Mouse (Mus musculus) lung, adult 2 months (tissue): ENCODE data around the gene Dnah14. TPM values are rescaled to one million over a fixed set of nuclear protein-coding genes. Genes with fewer than 3 reads are reported as not detected.

Source experiments
- DNase-seq: peaks from one replicate; pipeline ENCODE4 v3.0.0; 2022
- H3K4me1 ChIP-seq: fragments of 200-500 bp; 2 replicates; pipeline ENCODE4 v1.6.1; 2011; ENCODE audit warnings: low read length; ENCODE audit not compliant: control insufficient read depth, insufficient read depth
- H3K4me3 ChIP-seq: fragments of 200-500 bp; replicated peaks from 2 replicates; pipeline ENCODE3; 2011; ENCODE audit warnings: low read depth, mild to moderate bottlenecking, control low read depth, low read length; ENCODE audit errors: extremely low read depth
- CTCF ChIP-seq: fragments of 200-500 bp; IDR thresholded peaks from 2 replicates; pipeline ENCODE4 v1.5.1; 2011; ENCODE audit warnings: mild to moderate bottlenecking, low read length, control low read depth; ENCODE audit not compliant: insufficient read depth
- POLR2A ChIP-seq: fragments of 200-500 bp; IDR thresholded peaks from 2 replicates; pipeline ENCODE4 v1.6.1; 2011; ENCODE audit warnings: low read depth, mild to moderate bottlenecking, control low read depth, low read length, borderline replicate concordance; ENCODE audit errors: extremely low read depth
- WGBS: fragments of 180-500 bp; shearing (Covaris S2); methylation state at CpG from one replicate; pipeline ENCODE4 v1.1.7; 2018; 5-methylcytosine and 5-hydroxymethylcytosine counted together
- polyA plus RNA-seq: library from polyadenylated mRNA; depleted of rRNA; stranded (reverse); fragments of >200 nt; gene quantifications from 2 replicates; pipeline ENCODE4 v1.2.3, GENCODE M21; 2012

The Dnah14 gene
- polyA plus RNA-seq, 1 experiment = 0.05 TPM

DNA sequence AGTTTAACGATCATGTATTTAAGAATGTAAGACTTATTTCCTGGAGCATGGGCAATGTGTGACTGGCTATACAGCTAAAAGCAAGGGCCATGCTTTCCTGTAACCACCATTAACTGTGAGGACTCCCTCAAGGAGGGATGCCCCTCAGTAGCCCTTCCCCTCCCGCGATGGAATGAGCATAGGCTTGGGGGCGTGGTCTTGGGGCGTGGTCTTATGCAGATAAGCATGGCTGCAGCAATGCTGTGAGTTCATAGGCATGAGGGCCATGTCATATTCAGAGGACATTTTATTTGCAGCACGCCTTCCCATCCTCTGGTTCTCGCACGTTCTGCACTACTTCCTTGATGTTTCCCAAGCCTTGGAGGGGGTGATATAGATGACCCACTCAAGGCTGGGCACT, 71.1 kb downstream of the Dnah14 start:
- no peak for DNase-seq

DNA sequence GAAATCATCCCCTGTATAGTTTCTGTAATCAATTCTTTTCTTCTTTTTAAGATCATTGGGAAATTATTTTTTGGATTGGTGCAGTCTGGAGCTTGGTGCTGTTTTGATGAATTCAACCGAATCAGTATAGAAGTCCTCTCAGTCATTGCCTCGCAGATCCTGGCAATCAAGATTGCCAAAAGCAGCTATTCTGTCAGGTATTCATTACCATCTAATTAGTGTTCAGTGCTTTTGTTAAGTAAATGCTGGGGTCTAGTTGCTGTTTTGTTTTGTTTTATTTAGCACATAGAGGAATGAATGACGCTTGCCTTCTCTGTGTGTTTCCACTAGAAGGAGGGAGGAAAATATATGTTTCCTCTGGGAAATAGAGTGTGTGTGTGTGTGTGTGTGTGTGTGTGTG, 77.1 kb downstream of the Dnah14 start:
- WGBS = 67% methylated on average over 3 of the region's 3 CpGs
- no peak for DNase-seq
- Histone ChIP-seq H3K4me1 (no peaks in the 10 kb centered on the region), H3K4me3 (no peak overlapping the region)
- no peak for TF ChIP-seq POLR2A
- no peak for TF ChIP-seq CTCF

More for the DNA sequence above, 71.1 kb downstream of the Dnah14 start:
- no peaks in the 10 kb centered on the region for H3K4me1 ChIP-seq
- 44% methylated on average over 8 of the region's 8 CpGs for WGBS
- TF ChIP-seq CTCF (no peak), POLR2A (no peak)
- H3K4me3 ChIP-seq = no peak overlapping the region

DNA sequence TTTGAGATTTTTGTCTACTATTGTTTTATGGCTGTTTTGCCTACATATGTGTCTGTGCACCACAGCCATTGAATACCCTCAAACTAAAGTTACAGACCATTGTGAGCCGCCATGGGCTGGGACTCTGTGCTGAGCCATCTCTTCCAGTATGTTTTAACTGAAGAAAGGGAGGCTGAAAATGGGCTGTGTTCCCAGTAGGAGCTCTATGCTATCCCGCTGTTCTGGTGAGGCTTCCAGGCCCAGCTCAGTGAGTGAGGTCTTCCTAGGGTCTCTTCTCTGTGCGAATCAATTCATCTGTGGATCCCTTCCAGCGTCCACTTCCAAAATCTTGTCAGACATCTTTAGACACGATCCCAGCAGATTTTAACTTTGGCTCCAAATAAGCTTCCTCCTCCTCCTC, 80.1 kb downstream of the Dnah14 start:
- TF ChIP-seq POLR2A = no peak
- no peak for TF ChIP-seq CTCF
- DNase-seq = no peak
- WGBS = 73% methylated on average over 5 of the region's 5 CpGs

DNA sequence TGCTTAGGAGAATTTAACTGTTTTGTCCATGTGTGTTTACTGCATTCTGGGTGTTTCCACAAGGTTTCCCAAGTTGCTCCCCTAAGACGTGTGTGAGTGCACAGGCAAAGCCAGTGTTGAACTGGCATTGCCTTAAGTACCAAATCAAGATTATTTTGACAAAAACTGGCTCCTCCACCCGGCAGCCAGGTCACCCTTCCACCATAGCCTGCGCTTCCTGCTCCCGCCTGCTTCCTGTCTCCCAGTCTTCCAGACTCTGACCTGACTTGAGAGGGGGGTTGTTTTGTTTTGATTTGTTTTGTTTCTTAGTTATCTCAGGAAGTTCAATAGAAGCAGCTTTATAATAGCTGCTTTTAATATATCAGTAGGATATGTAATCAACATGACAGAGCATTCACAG, 90.4 kb downstream of the Dnah14 start:
- 33% methylated on average over 4 of the region's 4 CpGs for WGBS
- no peak for TF ChIP-seq CTCF
- no peak for TF ChIP-seq POLR2A
- DNase-seq = no peak
- Histone ChIP-seq H3K4me3 (no peak overlapping the region), H3K4me1 (no peaks in the 10 kb centered on the region)

More for the DNA sequence above, 80.1 kb downstream of the Dnah14 start:
- Histone ChIP-seq H3K4me3 (no peak overlapping the region), H3K4me1 (no peaks in the 10 kb centered on the region)

DNA sequence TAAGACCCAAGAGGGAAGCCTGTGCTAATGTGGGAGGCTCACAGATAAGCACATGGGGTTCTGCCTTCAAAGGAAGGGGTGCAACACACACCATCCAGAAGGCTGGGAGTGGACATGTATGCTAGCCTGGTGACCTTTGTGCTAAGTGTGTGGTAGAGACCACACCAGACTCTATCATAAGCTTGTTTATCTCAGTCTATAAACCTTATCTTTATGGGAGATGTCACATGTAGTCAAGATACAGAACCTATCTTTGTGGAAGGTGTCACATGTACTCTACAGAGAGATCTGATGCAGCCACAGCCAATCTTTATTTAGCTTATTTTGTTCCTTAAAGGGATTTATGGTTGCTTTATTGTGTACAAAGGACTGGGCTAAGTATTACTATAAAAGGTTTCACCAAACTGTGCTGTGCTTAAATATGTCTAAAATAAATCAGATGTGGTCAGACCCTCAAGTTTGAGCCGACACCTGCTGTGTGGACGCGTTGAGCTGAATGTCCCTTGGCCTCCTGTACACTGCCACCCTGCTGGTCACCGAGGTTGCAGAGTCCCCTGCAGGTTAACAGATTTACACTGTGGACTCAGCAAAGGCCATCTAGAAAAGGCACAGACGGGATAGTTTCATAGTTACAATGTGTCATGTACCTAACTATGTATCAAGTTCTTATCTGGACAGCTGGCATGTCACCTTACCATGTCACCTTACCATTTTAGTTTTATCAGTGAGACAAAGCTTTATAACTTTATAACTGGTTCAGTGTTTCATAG, 118.6 kb downstream of the Dnah14 start:
- Histone ChIP-seq H3K4me3 (no peak overlapping the region), H3K4me1 (no peaks in the 10 kb centered on the region)
- WGBS = 75% methylated on average over 5 of the region's 5 CpGs
- DNase-seq = no peak
- TF ChIP-seq POLR2A (no peak), CTCF (no peak)

DNA sequence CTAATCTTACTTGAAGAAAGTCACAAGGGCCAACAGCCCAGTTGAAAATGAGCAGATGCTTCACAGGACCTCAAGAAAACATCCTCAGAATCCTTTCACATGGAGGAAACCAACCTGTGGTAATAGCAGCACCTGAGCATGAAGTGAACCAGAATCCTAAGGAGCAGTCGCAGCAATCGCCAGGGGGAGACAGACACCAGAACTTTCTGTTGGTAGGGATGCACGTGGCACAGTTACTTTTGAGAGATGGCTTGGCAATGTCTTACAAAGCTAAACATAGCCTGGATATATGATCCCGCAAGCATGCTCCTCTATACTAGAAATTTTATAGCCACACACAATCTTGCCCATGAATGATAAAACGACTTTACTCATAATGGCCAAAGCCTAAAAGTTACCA, 152.3 kb downstream of the Dnah14 start:
- Histone ChIP-seq H3K4me3 (no peak overlapping the region), H3K4me1 (0 out of 2 replicates have a peak, but pooled peaks cover 3% of the 10 kb centered on the region)
- peak; percentile 20 for DNase-seq
- WGBS = 46% methylated on average over 5 of the region's 5 CpGs
- TF ChIP-seq POLR2A (no peak), CTCF (peak; percentile 62)

DNA sequence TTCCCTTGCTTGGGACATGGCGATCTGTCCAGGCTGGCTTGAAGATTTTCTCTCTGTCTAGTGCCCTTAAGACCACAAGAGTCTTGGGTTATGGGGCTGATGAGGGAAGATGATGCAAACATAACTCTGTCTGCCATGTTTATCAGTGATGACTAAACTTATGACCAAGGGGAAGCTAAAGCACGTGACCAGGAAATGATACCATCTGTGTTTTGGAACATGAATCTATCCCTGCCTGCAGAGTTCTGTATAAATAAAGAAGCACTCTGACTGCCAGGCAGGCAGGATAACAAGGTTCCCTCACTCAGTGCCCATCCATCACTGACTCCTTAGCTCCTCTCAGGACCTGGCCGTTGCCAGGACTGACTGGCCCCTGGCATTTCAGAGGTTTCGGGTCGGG, 157.2 kb downstream of the Dnah14 start:
- TF ChIP-seq POLR2A = no peak
- no peak for TF ChIP-seq CTCF
- Histone ChIP-seq H3K4me3 (no peak overlapping the region), H3K4me1 (0 out of 2 replicates have a peak, but pooled peaks cover 3% of the 10 kb centered on the region)
- DNase-seq = no peak
- WGBS = 42% methylated on average over 5 of the region's 5 CpGs

DNA sequence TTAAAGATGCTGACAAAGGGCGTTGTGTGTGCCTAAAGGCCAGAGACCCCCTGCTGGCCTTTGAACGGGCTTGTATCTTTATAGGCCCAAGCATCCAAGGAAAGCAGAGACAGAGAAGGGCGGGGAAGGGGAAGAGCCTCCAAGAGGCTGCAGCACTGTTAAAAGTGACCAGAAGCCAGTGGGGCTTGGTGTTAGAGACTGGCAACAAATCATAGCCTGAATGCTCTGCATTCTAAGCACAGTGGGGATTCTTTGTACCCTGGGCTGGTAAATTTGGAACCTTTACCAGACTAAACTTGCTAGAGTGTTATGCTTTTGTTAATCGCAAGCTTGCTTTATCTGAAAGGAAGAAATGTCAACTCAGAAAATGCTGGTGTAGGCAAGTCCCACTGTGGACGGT, 163.9 kb downstream of the Dnah14 start:
- no peak for DNase-seq
- WGBS = 74% methylated on average over 5 of the region's 5 CpGs
- no peak for TF ChIP-seq CTCF
- Histone ChIP-seq H3K4me1 (no peaks in the 10 kb centered on the region), H3K4me3 (no peak overlapping the region)

DNA sequence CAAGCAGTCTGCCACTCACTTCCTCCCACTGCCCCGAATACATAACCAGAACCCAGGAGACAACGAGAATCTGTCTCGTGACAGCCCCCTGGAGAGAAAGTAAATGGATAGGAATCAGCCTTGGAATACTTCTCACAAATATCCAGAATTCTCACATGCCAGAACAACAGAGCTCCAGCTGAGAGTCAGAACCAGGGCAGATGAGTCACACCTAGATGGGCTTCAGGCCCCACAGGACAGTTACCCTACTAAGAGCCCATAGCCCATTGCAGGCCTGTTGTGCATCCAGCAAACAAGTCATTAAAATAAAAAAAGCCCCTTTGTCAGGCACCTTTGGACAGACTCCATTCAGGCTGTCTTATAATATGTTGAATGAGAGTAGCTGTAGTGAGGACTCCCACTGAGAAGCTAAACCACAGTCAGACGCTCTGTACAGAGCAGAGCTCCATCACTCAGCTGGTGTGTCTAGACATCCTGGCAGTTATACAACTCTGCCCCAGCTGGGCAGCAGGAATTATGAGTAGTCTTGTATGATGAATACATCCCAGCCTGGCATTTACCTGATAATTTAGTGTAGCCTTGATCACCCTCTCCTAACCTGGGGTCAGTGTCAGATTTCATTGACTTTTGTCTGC, 166.0 kb downstream of the Dnah14 start:
- TF ChIP-seq POLR2A (no peak), CTCF (no peak)
- no peak for DNase-seq
- 66% methylated on average over 4 of the region's 4 CpGs for WGBS
- Histone ChIP-seq H3K4me1 (no peaks in the 10 kb centered on the region), H3K4me3 (no peak overlapping the region)

DNA sequence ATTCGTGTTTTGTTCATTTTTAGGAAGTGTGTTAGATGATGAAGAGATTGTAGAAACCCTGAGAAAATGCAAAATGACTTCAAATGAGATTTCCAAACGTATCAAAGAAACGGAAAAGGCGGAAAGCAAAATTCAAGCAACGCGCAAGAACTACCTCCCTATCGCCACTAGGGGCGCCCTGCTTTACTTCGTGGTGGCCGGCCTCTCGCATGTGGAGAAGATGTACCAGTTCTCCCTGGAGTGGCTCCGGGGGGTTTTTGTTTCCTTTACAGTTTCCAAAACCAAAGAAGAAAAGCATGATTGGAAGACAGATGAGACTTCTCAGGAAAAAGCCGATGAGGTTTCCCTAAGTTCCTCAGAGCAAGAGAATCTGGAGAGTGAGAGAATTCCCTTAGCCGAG, 193.0 kb downstream of the Dnah14 start:
- WGBS = 62% methylated on average over 14 of the region's 14 CpGs
- H3K4me1 ChIP-seq = no peaks in the 10 kb centered on the region
- DNase-seq = no peak
- H3K4me3 ChIP-seq = no peak overlapping the region
- TF ChIP-seq CTCF (peak; percentile 37; the same call in 1 of the 2 replicates), POLR2A (no peak)

DNA sequence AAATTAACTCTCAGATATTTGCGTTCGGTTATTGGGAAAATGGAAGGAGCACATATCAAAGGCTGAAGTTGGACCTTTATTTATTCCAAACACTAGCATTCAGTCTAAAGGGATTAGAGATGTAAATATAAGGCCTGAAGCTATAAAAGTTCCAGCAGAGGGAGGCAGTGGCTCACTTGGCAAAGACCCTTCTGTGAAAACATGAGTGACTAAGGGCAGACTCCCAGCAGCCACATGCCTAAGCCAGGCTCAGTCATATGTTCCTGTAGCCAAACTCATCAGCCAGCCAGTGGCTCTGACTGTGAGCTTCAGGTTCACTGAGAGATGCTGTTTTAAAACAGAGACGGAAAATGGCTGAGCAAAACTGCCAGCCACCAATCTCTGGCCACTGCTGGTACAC, 195.5 kb downstream of the Dnah14 start:
- Histone ChIP-seq H3K4me3 (no peak overlapping the region), H3K4me1 (no peaks in the 10 kb centered on the region)
- TF ChIP-seq POLR2A (no peak), CTCF (no peak)
- DNase-seq = no peak
- 95% methylated on average over 3 of the region's 3 CpGs for WGBS
